Mouse (Mus musculus) myocyte (in vitro differentiated cells): ENCODE measurements around the gene Sdk1.

Source experiments
- MYOD1 ChIP-seq, 3 experiments: IDR thresholded peaks; one replicate each; pipeline ENCODE4 v1.6.1; 2011; ENCODE audit warnings: control low read depth in 2 of 3, low read depth in 2 of 3, mild to moderate bottlenecking in 2 of 3, moderate library complexity in 1 of 3; ENCODE audit not compliant: insufficient read length in 2 of 3, control insufficient read depth in 1 of 3
- POLR2A ChIP-seq: IDR thresholded peaks from one replicate; pipeline ENCODE4 v1.6.1; 2011; ENCODE audit warnings: low read depth, mild to moderate bottlenecking, control low read depth, moderate library complexity; ENCODE audit not compliant: insufficient read length
- POLR2AphosphoS2 ChIP-seq: IDR thresholded peaks from one replicate; pipeline ENCODE4 v1.6.1; 2011; ENCODE audit warnings: low read depth, control low read depth; ENCODE audit not compliant: insufficient read length
- SRF ChIP-seq: IDR thresholded peaks from one replicate; pipeline ENCODE4 v1.6.1; 2011; ENCODE audit warnings: low read depth; ENCODE audit not compliant: control insufficient read depth, insufficient read length
- TCF12 ChIP-seq: IDR thresholded peaks from one replicate; pipeline ENCODE4 v1.6.1; 2011; ENCODE audit warnings: mild to moderate bottlenecking, control low read depth; ENCODE audit not compliant: poor library complexity, insufficient read depth, severe bottlenecking
- TCF3 ChIP-seq: IDR thresholded peaks from one replicate; pipeline ENCODE4 v1.6.1; 2011; ENCODE audit warnings: low read depth, control low read depth; ENCODE audit not compliant: insufficient read length

- TF ChIP-seq POLR2AphosphoS2: no peak
- TF ChIP-seq POLR2A: no peak
- no peak for TF ChIP-seq TCF12
- TF ChIP-seq SRF: no peak
- no peak for TF ChIP-seq TCF3
- no peak for TF ChIP-seq MYOD1 (IDR thresholded peaks at IDR 0.05; ENCODE audit: control insufficient read depth in 1 of 3, insufficient read length in 2 of 3, low read depth in 2 of 3)
Observed at GRCm38 (mm10) chr5:141768761-141769515, 527.6 kb downstream of the Sdk1 start.
